Mouse (Mus musculus): ENCODE results near the gene Gm9376.

GRCm38 (mm10) chr14:118286096-118286495 lies 19.3 kb downstream of the Gm9376 start:
- no peak for TF ChIP-seq CTCF (IDR thresholded peaks at IDR 0.05; ENCODE audit: borderline replicate concordance, insufficient read depth, low read depth, low read length)
- TF ChIP-seq POLR2A (IDR thresholded peaks at IDR 0.05; ENCODE audit: borderline replicate concordance, insufficient read depth, low read length) = no peak
